Mouse (Mus musculus) hindbrain, postnatal 0 days (tissue): ENCODE measurements around the gene Ky. TPM values are rescaled to one million over a fixed set of nuclear protein-coding genes. Genes with fewer than 3 reads are reported as not detected.

Source experiments
- ATAC-seq: fragments of 200-750 bp; cut with Nextera tagmentation; 2 replicates; pipeline ENCODE4 v1.8.0; 2017; ENCODE audit warnings: mild to moderate bottlenecking, moderate TSS enrichment, moderate library complexity
- DNase-seq: peaks from one replicate; pipeline ENCODE4 v3.0.0-alpha.2; 2015; ENCODE audit warnings: low spot score
- H3K27ac ChIP-seq: fragments of 300-500 bp; sonication (generic); 2 replicates; pipeline ENCODE4 v1.5.1; 2014; ENCODE audit warnings: mild to moderate bottlenecking
- H3K27me3 ChIP-seq: fragments of 300-500 bp; sonication (generic); 2 replicates; pipeline ENCODE4 v1.6.1; 2014; ENCODE audit warnings: low read length, mixed read lengths; ENCODE audit not compliant: insufficient read depth
- H3K36me3 ChIP-seq: fragments of 300-500 bp; sonication (generic); 2 replicates; pipeline ENCODE4 v1.6.1; 2014; ENCODE audit warnings: low read length, mixed read lengths; ENCODE audit not compliant: insufficient read depth
- H3K4me1 ChIP-seq: fragments of 300-500 bp; sonication (generic); 2 replicates; pipeline ENCODE4 v1.6.1; 2014; ENCODE audit warnings: antibody characterized with exemption, low read length, mixed read lengths; ENCODE audit not compliant: insufficient read depth
- H3K4me2 ChIP-seq: fragments of 300-500 bp; sonication (generic); 2 replicates; pipeline ENCODE4 v1.6.1; 2014; ENCODE audit warnings: low read depth, mild to moderate bottlenecking, low read length, moderate library complexity, mixed read lengths
- H3K4me3 ChIP-seq: fragments of 300-500 bp; sonication (generic); 2 replicates; pipeline ENCODE4 v1.5.1; 2014; ENCODE audit warnings: low read length
- H3K9ac ChIP-seq: fragments of 300-500 bp; sonication (generic); replicated peaks from 2 replicates; pipeline ENCODE4 v1.6.1; 2014; ENCODE audit warnings: mild to moderate bottlenecking, low read length, moderate library complexity, mixed read lengths
- H3K9me3 ChIP-seq: fragments of 300-500 bp; sonication (generic); 2 replicates; pipeline ENCODE4 v1.6.1; 2016; ENCODE audit warnings: low read length, mixed read lengths
- CTCF ChIP-seq: IDR thresholded peaks from 2 replicates; pipeline ENCODE4 v1.5.1; 2016; ENCODE audit warnings: antibody characterized with exemption, control low read depth, low read depth
- WGBS: fragments of 180-500 bp; shearing (Covaris S2); extraction: QIAGEN DNeasy Blood & Tissue Kit; methylation state at CpG from one replicate; pipeline ENCODE4 v1.1.7; 2014; 5-methylcytosine and 5-hydroxymethylcytosine counted together
- polyA plus RNA-seq: library from polyadenylated mRNA; unstranded; fragments of >200 nt; fragmentation: Nextera tagmentation; extraction: Ambion mirVana; gene quantifications from 2 replicates; pipeline ENCODE4 v1.2.1, GENCODE M21; 2015
- total RNA-seq: library from RNA; depleted of rRNA; stranded (reverse); fragments of >200 nt; gene quantifications from 2 replicates; pipeline ENCODE4 v1.2.3, GENCODE M21; 2014

Ky gene
- total and polyA plus RNA-seq, 2 experiments from 2014 or later: 1.1 to 2.3 TPM

GRCm38 (mm10) chr9:102478451-102478835 lies 27.1 kb upstream of the Ky start:
- no peak for ATAC-seq
- Histone ChIP-seq H3K9ac (no peak overlapping the region), H3K9me3 (no peaks in the 10 kb centered on the region), H3K4me2 (no peak overlapping the region), H3K4me3 (no peak overlapping the region), H3K4me1 (no peaks in the 10 kb centered on the region), H3K27me3 (no peaks in the 10 kb centered on the region), H3K27ac (no peak overlapping the region), H3K36me3 (no peaks in the 10 kb centered on the region)
- TF ChIP-seq CTCF: no peak
- no peak for DNase-seq
- 80% methylated on average over 3 of the region's 3 CpGs for WGBS

- whole genome bisulfite sequencing: 59% methylated on average over 9 of the region's 9 CpGs
- Histone ChIP-seq H3K27ac (no peak overlapping the region), H3K4me1 (no peaks in the 10 kb centered on the region), H3K36me3 (no peaks in the 10 kb centered on the region), H3K4me2 (no peak overlapping the region), H3K9ac (no peak overlapping the region), H3K27me3 (no peaks in the 10 kb centered on the region), H3K4me3 (no peak overlapping the region), H3K9me3 (no peaks in the 10 kb centered on the region)
- DNase-seq: no peak
- peak; percentile 54 for TF ChIP-seq CTCF
- ATAC-seq: no peak
Observed at GRCm38 (mm10) chr9:102479022-102479421, 26.5 kb upstream of the Ky start.

GRCm38 (mm10) chr9:102492031-102492795 lies 13.3 kb upstream of the Ky start:
- no peak overlapping the region for H3K4me2 ChIP-seq
- DNase-seq (no peak), ATAC-seq (0 out of 2 replicates have a peak, but pooled peaks have one; percentile 11)
- no peaks in the 10 kb centered on the region; the same call in 1 of the 2 replicates for H3K4me1 ChIP-seq
- TF ChIP-seq CTCF: peak; percentile 58
- no peaks in the 10 kb centered on the region for H3K36me3 ChIP-seq
- H3K9me3 ChIP-seq: no peaks in the 10 kb centered on the region
- no peak overlapping the region for H3K9ac ChIP-seq
- no peaks in the 10 kb centered on the region for H3K27me3 ChIP-seq
- H3K4me3 ChIP-seq: no peak overlapping the region
- no peak overlapping the region for H3K27ac ChIP-seq
- WGBS: 47% methylated on average over 12 of the region's 12 CpGs

- WGBS: 34% methylated on average over 4 of the region's 4 CpGs
- DNase-seq: peak; percentile 74
Observed at GRCm38 (mm10) chr9:102493044-102493443, 12.5 kb upstream of the Ky start.

GRCm38 (mm10) chr9:102493916-102494315 lies 11.6 kb upstream of the Ky start:
- no peak for TF ChIP-seq CTCF
- 98% methylated on average over 2 of the region's 2 CpGs for WGBS

More at GRCm38 (mm10) chr9:102493044-102493443, 12.5 kb upstream of the Ky start:
- ATAC-seq: peak; percentile 62
- Histone ChIP-seq H3K36me3 (no peaks in the 10 kb centered on the region), H3K9ac (no peak overlapping the region), H3K4me2 (no peak overlapping the region), H3K4me1 (no peaks in the 10 kb centered on the region; the same call in 1 of the 2 replicates), H3K27ac (no peak overlapping the region), H3K9me3 (no peaks in the 10 kb centered on the region), H3K27me3 (no peaks in the 10 kb centered on the region), H3K4me3 (no peak overlapping the region)
- TF ChIP-seq CTCF: no peak

GRCm38 (mm10) chr9:102494454-102494853 lies 11.1 kb upstream of the Ky start:
- 69% methylated on average over 9 of the region's 9 CpGs for WGBS
- DNase-seq: no peak
- Histone ChIP-seq H3K9ac (no peak overlapping the region), H3K9me3 (no peaks in the 10 kb centered on the region), H3K4me2 (no peak overlapping the region), H3K27me3 (no peaks in the 10 kb centered on the region), H3K4me3 (no peak overlapping the region), H3K36me3 (no peaks in the 10 kb centered on the region), H3K4me1 (no peaks in the 10 kb centered on the region; the same call in 1 of the 2 replicates), H3K27ac (no peak overlapping the region)
- ATAC-seq: no peak
- TF ChIP-seq CTCF: no peak

More at GRCm38 (mm10) chr9:102493916-102494315, 11.6 kb upstream of the Ky start:
- no peaks in the 10 kb centered on the region for H3K9me3 ChIP-seq
- H3K4me2 ChIP-seq: no peak overlapping the region
- no peaks in the 10 kb centered on the region; the same call in 1 of the 2 replicates for H3K4me1 ChIP-seq
- DNase-seq (no peak), ATAC-seq (no peak)
- no peaks in the 10 kb centered on the region for H3K36me3 ChIP-seq
- H3K27ac ChIP-seq: no peak overlapping the region
- no peaks in the 10 kb centered on the region for H3K27me3 ChIP-seq
- H3K4me3 ChIP-seq: no peak overlapping the region
- no peak overlapping the region for H3K9ac ChIP-seq

GRCm38 (mm10) chr9:102495266-102495665 lies 10.3 kb upstream of the Ky start:
- H3K27me3 ChIP-seq: no peaks in the 10 kb centered on the region
- H3K9me3 ChIP-seq: no peaks in the 10 kb centered on the region
- H3K4me2 ChIP-seq: no peak overlapping the region
- H3K27ac ChIP-seq: no peak overlapping the region
- no peak overlapping the region for H3K4me3 ChIP-seq
- 83% methylated on average over 4 of the region's 4 CpGs for WGBS
- no peak for DNase-seq
- no peaks in the 10 kb centered on the region; the same call in 1 of the 2 replicates for H3K4me1 ChIP-seq
- H3K36me3 ChIP-seq: no peaks in the 10 kb centered on the region
- no peak for ATAC-seq
- no peak for TF ChIP-seq CTCF
- no peak overlapping the region for H3K9ac ChIP-seq
